Mouse (Mus musculus): Measurements from ENCODE around the gene Kcnk5. TPM values are rescaled to one million over a fixed set of nuclear protein-coding genes. Genes with fewer than 3 reads are reported as not detected.

The Kcnk5 gene
- polyA plus RNA-seq, 1 experiment from 2014 or later, result 6.6 TPM

- Histone ChIP-seq H3K36me3 (ENCODE audit: control insufficient read depth, insufficient read depth, low read length) (no peaks in the 10 kb centered on the region), H3K9ac (ENCODE audit: low read length) (no peak overlapping the region), H3K9me3 (ENCODE audit: control insufficient read depth, low read length) (no peaks in the 10 kb centered on the region), H3K27me3 (ENCODE audit: control insufficient read depth, insufficient read depth, low read length) (no peaks in the 10 kb centered on the region), H3K4me2 (no peak overlapping the region), H3K4me3 (ENCODE audit: low read depth, low read length) (no peak overlapping the region), H3K4me1 (ENCODE audit: control insufficient read depth, insufficient read depth, low read length) (no peaks in the 10 kb centered on the region), H3K27ac (ENCODE audit: low read depth, low read length) (no peak overlapping the region)
- ATAC-seq (ENCODE audit: low FRiP score) (no peak), DNase-seq (ENCODE audit: low spot score, missing footprints) (no peak)
- 88% methylated on average over 5 of the region's 5 CpGs for WGBS
Measured at GRCm38 (mm10) chr14:20120868-20121267, 60.7 kb downstream of the Kcnk5 start.

DNA sequence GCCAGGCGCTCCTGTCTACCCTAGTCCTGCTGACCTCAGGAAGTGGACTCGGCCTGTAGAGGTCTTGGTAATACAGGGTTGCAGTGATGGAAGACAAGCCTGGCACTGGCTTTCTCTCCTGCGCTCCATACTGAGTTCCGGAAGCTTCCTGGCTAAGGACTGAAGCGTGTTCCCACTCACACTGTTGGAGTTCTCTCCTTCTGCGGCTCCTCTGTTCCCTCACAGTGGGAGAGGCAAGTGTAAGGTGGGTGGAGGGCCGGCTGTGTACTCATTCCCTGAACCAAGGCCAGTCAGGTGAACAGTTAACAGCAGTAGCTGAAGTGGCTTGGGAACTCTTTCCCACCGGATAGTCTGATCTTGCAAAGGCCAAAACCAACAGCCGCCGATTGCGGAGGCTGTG lies 61.6 kb downstream of the Kcnk5 start:
- H3K9me3 ChIP-seq (ENCODE audit: control insufficient read depth, low read length), result no peaks in the 10 kb centered on the region
- 95% methylated on average over 11 of the region's 11 CpGs for WGBS
- H3K9ac ChIP-seq (ENCODE audit: low read length), result no peak overlapping the region
- H3K36me3 ChIP-seq (ENCODE audit: control insufficient read depth, insufficient read depth, low read length), result no peaks in the 10 kb centered on the region
- no peak overlapping the region for H3K27ac ChIP-seq (ENCODE audit: low read depth, low read length)
- no peaks in the 10 kb centered on the region for H3K4me1 ChIP-seq (ENCODE audit: control insufficient read depth, insufficient read depth, low read length)
- no peaks in the 10 kb centered on the region for H3K27me3 ChIP-seq (ENCODE audit: control insufficient read depth, insufficient read depth, low read length)
- no peak for DNase-seq (ENCODE audit: low spot score, missing footprints)
- H3K4me2 ChIP-seq, result no peak overlapping the region
- no peak overlapping the region for H3K4me3 ChIP-seq (ENCODE audit: low read depth, low read length)
- no peak for ATAC-seq (ENCODE audit: low FRiP score)

DNA sequence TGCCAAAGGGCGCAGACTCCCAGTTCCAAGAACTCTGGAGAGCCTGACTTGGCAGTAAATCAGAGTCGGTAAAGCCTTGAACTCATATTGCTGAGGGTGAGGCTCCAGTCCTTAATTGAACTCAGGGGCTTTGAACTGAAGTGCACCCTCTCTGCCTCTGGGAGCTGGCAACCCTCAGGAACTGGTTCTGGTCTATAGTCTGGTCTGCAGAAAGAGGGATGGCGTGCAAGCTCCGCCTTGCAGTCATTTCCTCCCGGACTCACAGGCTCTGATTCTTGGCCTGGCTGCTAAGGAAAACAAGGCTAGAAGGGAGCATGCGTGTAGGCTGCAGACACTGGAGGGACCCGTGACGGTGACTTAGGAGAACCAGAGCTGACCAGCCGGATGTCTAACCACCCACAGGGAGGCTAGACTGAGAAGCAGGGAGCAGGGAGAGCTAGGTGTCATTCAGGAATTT lies 65.4 kb downstream of the Kcnk5 start:
- H3K4me1 ChIP-seq (ENCODE audit: control insufficient read depth, insufficient read depth, low read length), result no peaks in the 10 kb centered on the region
- H3K9ac ChIP-seq (ENCODE audit: low read length), result no peak overlapping the region
- H3K36me3 ChIP-seq (ENCODE audit: control insufficient read depth, insufficient read depth, low read length), result no peaks in the 10 kb centered on the region
- no peak overlapping the region for H3K4me3 ChIP-seq (ENCODE audit: low read depth, low read length)
- 62% methylated on average over 9 of the region's 9 CpGs for WGBS
- H3K4me2 ChIP-seq, result no peak overlapping the region
- no peak overlapping the region for H3K27ac ChIP-seq (ENCODE audit: low read depth, low read length)
- no peaks in the 10 kb centered on the region for H3K9me3 ChIP-seq (ENCODE audit: control insufficient read depth, low read length)
- ATAC-seq (ENCODE audit: low FRiP score) (no peak), DNase-seq (ENCODE audit: low spot score, missing footprints) (peak; percentile 84)
- H3K27me3 ChIP-seq (ENCODE audit: control insufficient read depth, insufficient read depth, low read length), result no peaks in the 10 kb centered on the region

- H3K4me2 ChIP-seq, result no peak overlapping the region
- no peaks in the 10 kb centered on the region for H3K9me3 ChIP-seq (ENCODE audit: control insufficient read depth, low read length)
- no peak overlapping the region for H3K27ac ChIP-seq (ENCODE audit: low read depth, low read length)
- no peak overlapping the region for H3K4me3 ChIP-seq (ENCODE audit: low read depth, low read length)
- no peak for DNase-seq (ENCODE audit: low spot score, missing footprints)
- H3K27me3 ChIP-seq (ENCODE audit: control insufficient read depth, insufficient read depth, low read length), result no peaks in the 10 kb centered on the region
- no peak overlapping the region for H3K9ac ChIP-seq (ENCODE audit: low read length)
- H3K36me3 ChIP-seq (ENCODE audit: control insufficient read depth, insufficient read depth, low read length), result no peaks in the 10 kb centered on the region
- 88% methylated on average over 6 of the region's 6 CpGs for WGBS
- no peak for ATAC-seq (ENCODE audit: low FRiP score)
- H3K4me1 ChIP-seq (ENCODE audit: control insufficient read depth, insufficient read depth, low read length), result no peaks in the 10 kb centered on the region
Measured at GRCm38 (mm10) chr14:20114951-20115350, 66.7 kb downstream of the Kcnk5 start.

- DNase-seq (ENCODE audit: low spot score, missing footprints) (peak; percentile 98), ATAC-seq (ENCODE audit: low FRiP score) (peak; percentile 57)
- Histone ChIP-seq H3K27me3 (ENCODE audit: control insufficient read depth, insufficient read depth, low read length) (no peaks in the 10 kb centered on the region), H3K36me3 (ENCODE audit: control insufficient read depth, insufficient read depth, low read length) (no peaks in the 10 kb centered on the region), H3K9me3 (ENCODE audit: control insufficient read depth, low read length) (no peaks in the 10 kb centered on the region), H3K9ac (ENCODE audit: low read length) (no peak overlapping the region), H3K4me3 (ENCODE audit: low read depth, low read length) (no peak overlapping the region), H3K4me1 (ENCODE audit: control insufficient read depth, insufficient read depth, low read length) (no peaks in the 10 kb centered on the region), H3K4me2 (no peak overlapping the region), H3K27ac (ENCODE audit: low read depth, low read length) (no peak overlapping the region)
- WGBS, result 7% methylated on average over 6 of the region's 6 CpGs
Measured at GRCm38 (mm10) chr14:20113964-20114363, 67.6 kb downstream of the Kcnk5 start.

DNA sequence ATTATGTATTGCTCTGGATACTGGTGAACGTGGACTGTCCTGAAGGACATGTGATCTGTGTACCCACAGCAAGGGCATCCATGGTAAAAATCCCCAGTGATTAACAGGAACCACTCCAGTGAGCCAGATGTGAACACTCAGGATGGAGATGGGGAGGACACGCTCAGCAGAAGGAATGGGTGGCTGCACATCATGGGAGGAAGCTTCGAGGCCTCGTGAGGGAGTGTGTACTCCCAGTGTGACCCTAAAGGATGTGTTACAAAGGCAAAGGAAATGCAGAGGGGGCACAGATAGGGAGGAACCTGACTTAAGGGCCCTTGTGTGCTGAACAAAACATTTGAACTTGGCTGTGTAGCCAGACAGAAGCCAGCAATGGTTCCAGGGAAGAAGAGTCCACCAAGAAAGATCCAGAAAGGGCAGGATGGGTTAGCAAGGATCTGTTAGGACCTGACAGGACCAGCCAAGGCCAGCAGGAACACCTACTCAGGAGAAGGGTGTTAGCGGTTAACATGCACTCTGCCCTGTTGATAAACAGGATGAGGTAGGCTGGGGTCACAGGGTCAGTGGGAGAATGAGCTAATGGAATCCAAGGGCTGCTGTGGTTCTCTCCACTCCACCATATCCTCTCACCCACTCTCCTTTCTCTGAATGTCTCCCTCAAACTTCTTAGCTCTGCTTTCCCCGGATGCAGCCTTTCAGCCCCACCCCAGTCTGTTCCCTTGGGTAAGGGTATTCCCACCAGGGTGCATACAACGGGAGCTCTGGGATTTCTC lies 68.2 kb downstream of the Kcnk5 start:
- ATAC-seq (ENCODE audit: low FRiP score), result no peak
- Histone ChIP-seq H3K36me3 (ENCODE audit: control insufficient read depth, insufficient read depth, low read length) (no peaks in the 10 kb centered on the region), H3K27ac (ENCODE audit: low read depth, low read length) (no peak overlapping the region), H3K27me3 (ENCODE audit: control insufficient read depth, insufficient read depth, low read length) (no peaks in the 10 kb centered on the region), H3K4me3 (ENCODE audit: low read depth, low read length) (no peak overlapping the region), H3K9me3 (ENCODE audit: control insufficient read depth, low read length) (no peaks in the 10 kb centered on the region), H3K4me2 (no peak overlapping the region), H3K4me1 (ENCODE audit: control insufficient read depth, insufficient read depth, low read length) (no peaks in the 10 kb centered on the region), H3K9ac (ENCODE audit: low read length) (no peak overlapping the region)
- WGBS, result 65% methylated on average over 7 of the region's 7 CpGs
- DNase-seq (ENCODE audit: low spot score, missing footprints), result no peak

GRCm38 (mm10) chr14:20112218-20112617 lies 69.4 kb downstream of the Kcnk5 start:
- ATAC-seq (ENCODE audit: low FRiP score) (no peak), DNase-seq (ENCODE audit: low spot score, missing footprints) (no peak)
- Histone ChIP-seq H3K4me1 (ENCODE audit: control insufficient read depth, insufficient read depth, low read length) (no peaks in the 10 kb centered on the region), H3K9me3 (ENCODE audit: control insufficient read depth, low read length) (no peaks in the 10 kb centered on the region), H3K9ac (ENCODE audit: low read length) (no peak overlapping the region), H3K27me3 (ENCODE audit: control insufficient read depth, insufficient read depth, low read length) (no peaks in the 10 kb centered on the region), H3K27ac (ENCODE audit: low read depth, low read length) (no peak overlapping the region), H3K4me3 (ENCODE audit: low read depth, low read length) (no peak overlapping the region), H3K36me3 (ENCODE audit: control insufficient read depth, insufficient read depth, low read length) (no peaks in the 10 kb centered on the region), H3K4me2 (no peak overlapping the region)
- 64% methylated on average over 3 of the region's 3 CpGs for WGBS

DNA sequence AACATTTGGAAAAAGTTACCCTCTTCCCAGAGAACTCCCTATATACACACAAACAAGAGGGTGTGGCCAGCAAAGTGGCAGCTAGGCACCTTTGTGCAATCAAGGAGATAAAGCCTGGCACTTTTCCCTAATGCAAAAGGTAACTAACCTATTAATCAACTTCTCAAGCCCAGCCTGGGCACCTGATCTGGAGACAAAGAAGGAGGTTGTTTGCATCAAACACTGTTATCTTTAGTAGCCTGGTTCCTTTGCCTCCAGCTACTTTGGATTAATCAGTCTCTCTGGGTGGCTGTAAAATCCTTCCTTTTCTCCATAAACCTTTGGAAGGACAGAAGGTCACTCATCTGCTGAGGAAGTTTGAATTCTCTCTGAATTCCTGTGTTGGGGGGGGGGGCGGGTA lies 70.7 kb downstream of the Kcnk5 start:
- Histone ChIP-seq H3K4me3 (ENCODE audit: low read depth, low read length) (no peak overlapping the region), H3K27me3 (ENCODE audit: control insufficient read depth, insufficient read depth, low read length) (no peaks in the 10 kb centered on the region), H3K9me3 (ENCODE audit: control insufficient read depth, low read length) (no peaks in the 10 kb centered on the region), H3K27ac (ENCODE audit: low read depth, low read length) (no peak overlapping the region), H3K4me2 (no peak overlapping the region), H3K4me1 (ENCODE audit: control insufficient read depth, insufficient read depth, low read length) (no peaks in the 10 kb centered on the region), H3K9ac (ENCODE audit: low read length) (no peak overlapping the region), H3K36me3 (ENCODE audit: control insufficient read depth, insufficient read depth, low read length) (no peaks in the 10 kb centered on the region)
- DNase-seq (ENCODE audit: low spot score, missing footprints), result no peak
- 60% methylated on average over 1 of the region's 1 CpGs for WGBS
- ATAC-seq (ENCODE audit: low FRiP score), result no peak

DNA sequence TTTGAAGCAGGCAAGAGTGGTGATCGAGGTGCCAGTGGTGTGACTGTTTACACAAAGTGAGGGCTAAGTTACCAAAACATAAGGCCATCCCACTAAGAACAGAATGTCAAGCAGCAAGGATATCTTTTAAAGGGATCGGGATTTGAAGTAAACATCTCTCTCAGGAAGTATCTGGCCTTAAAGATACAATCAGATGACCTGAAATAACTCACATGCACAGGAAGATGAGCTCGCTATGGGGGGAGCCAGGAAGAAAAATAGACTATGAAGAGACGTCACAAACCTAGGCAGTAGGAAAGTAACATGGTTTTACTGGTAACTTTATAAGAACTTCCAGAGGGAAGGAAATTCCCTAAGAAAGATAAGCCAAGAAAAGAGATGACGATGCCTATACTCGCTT lies 75.3 kb downstream of the Kcnk5 start:
- no peak for ATAC-seq (ENCODE audit: low FRiP score)
- DNase-seq (ENCODE audit: low spot score, missing footprints), result no peak
- Histone ChIP-seq H3K4me2 (no peak overlapping the region), H3K4me1 (ENCODE audit: control insufficient read depth, insufficient read depth, low read length) (no peaks in the 10 kb centered on the region), H3K4me3 (ENCODE audit: low read depth, low read length) (no peak overlapping the region), H3K27me3 (ENCODE audit: control insufficient read depth, insufficient read depth, low read length) (no peaks in the 10 kb centered on the region), H3K36me3 (ENCODE audit: control insufficient read depth, insufficient read depth, low read length) (no peaks in the 10 kb centered on the region), H3K9ac (ENCODE audit: low read length) (no peak overlapping the region), H3K9me3 (ENCODE audit: control insufficient read depth, low read length) (no peaks in the 10 kb centered on the region), H3K27ac (ENCODE audit: low read depth, low read length) (no peak overlapping the region)
- 84% methylated on average over 6 of the region's 6 CpGs for WGBS
